Mouse (Mus musculus) heart, embryonic 13.5 days (tissue): ENCODE data around the gene Aup1. TPM values are rescaled to one million over a fixed set of nuclear protein-coding genes. Genes with fewer than 3 reads are reported as not detected.
A peak's percentile ranks its signal among the peaks of the same experiment; 100 is the strongest.

Experiments used
- ATAC-seq: fragments of 200-750 bp; cut with Nextera tagmentation; 2 replicates; pipeline ENCODE4 v1.8.0; 2017; ENCODE audit warnings: moderate TSS enrichment; ENCODE audit not compliant: insufficient number of reproducible peaks, low FRiP score, low TSS enrichment; ENCODE audit errors: extremely low read depth
- H3K27ac ChIP-seq: fragments of 300-500 bp; sonication (generic); replicated peaks from 2 replicates; pipeline ENCODE4 v1.5.1; 2015; ENCODE audit warnings: moderate library complexity, mild to moderate bottlenecking, inconsistent platforms
- H3K27me3 ChIP-seq: fragments of 300-500 bp; sonication (generic); replicated peaks from 2 replicates; pipeline ENCODE4 v1.6.1; 2015; ENCODE audit warnings: mild to moderate bottlenecking, inconsistent platforms
- H3K36me3 ChIP-seq: fragments of 300-500 bp; sonication (generic); 2 replicates; pipeline ENCODE4 v1.6.1; 2015; ENCODE audit warnings: mild to moderate bottlenecking, inconsistent platforms
- H3K4me1 ChIP-seq: fragments of 300-500 bp; sonication (generic); 2 replicates; pipeline ENCODE4 v1.6.1; 2015; ENCODE audit warnings: inconsistent platforms
- H3K4me2 ChIP-seq: fragments of 300-500 bp; sonication (generic); 2 replicates; pipeline ENCODE4 v1.6.1; 2015; ENCODE audit warnings: inconsistent platforms, mild to moderate bottlenecking, moderate library complexity
- H3K4me3 ChIP-seq: fragments of 300-500 bp; sonication (generic); 2 replicates; pipeline ENCODE4 v1.5.1; 2015; ENCODE audit warnings: moderate library complexity, mild to moderate bottlenecking, inconsistent platforms
- H3K9ac ChIP-seq: fragments of 300-500 bp; sonication (generic); 2 replicates; pipeline ENCODE4 v1.6.1; 2015; ENCODE audit warnings: inconsistent platforms, mild to moderate bottlenecking, moderate library complexity
- H3K9me3 ChIP-seq: fragments of 300-500 bp; sonication (generic); 2 replicates; pipeline ENCODE4 v1.6.1; 2016; ENCODE audit warnings: inconsistent platforms
- WGBS: fragments of 180-500 bp; shearing (Covaris S2); methylation state at CpG from one replicate; pipeline ENCODE4 v1.1.7; 2015; ENCODE audit warnings: mixed read lengths; 5-methylcytosine and 5-hydroxymethylcytosine counted together
- polyA plus RNA-seq: library from polyadenylated mRNA; unstranded; fragments of >200 nt; fragmentation: Nextera tagmentation; extraction: Ambion mirVana; gene quantifications from 2 replicates; pipeline ENCODE4 v1.2.1, GENCODE M21; 2015

Gene Aup1
- polyA plus RNA-seq, 1 experiment from 2014 or later = 120 TPM

- ATAC-seq = no peak
- Histone ChIP-seq H3K27me3 (peaks cover 100% of the 10 kb centered on the region), H3K4me3 (peak overlapping the region; percentile 43), H3K36me3 (no peaks in the 10 kb centered on the region), H3K9me3 (no peaks in the 10 kb centered on the region), H3K9ac (no peak overlapping the region), H3K4me2 (peak overlapping the region; percentile 47), H3K4me1 (peaks cover 28% of the 10 kb centered on the region), H3K27ac (no peak overlapping the region)
- WGBS = under 1% methylated on average over 55 of the region's 58 CpGs
These were observed 16.2 kb downstream of the Aup1 start for GRCm38 (mm10) chr6:83070311-83071219.

DNA sequence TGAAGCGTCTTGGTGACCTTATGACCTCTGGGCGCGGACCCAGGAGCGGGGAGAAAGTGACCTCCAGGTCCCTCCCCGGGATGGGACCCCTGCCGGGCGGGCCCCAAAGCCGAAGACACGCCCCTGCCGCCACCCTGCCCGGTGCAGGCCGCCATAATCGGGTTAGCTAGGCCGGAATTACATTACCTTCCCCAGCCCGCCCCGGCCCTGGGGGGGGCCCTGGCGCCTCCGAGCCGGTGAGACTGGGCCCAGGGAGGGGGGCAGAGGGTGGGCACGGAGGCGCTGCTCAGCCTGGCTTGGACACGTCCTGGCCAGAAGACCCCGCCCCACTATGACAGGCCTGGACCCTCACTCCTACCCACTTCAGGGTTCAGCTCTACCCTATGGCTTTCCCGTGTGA is 16.9 kb downstream of the Aup1 start:
- no peak overlapping the region for H3K27ac ChIP-seq
- H3K4me2 ChIP-seq = peak overlapping the region; percentile 20; the same call in 1 of the 2 replicates
- ATAC-seq = no peak
- no peaks in the 10 kb centered on the region for H3K36me3 ChIP-seq
- peaks cover 28% of the 10 kb centered on the region for H3K4me1 ChIP-seq
- 4% methylated on average over 24 of the region's 24 CpGs for WGBS
- H3K4me3 ChIP-seq = peak overlapping the region; percentile 43
- no peaks in the 10 kb centered on the region for H3K9me3 ChIP-seq
- H3K27me3 ChIP-seq = peaks cover 100% of the 10 kb centered on the region
- H3K9ac ChIP-seq = no peak overlapping the region

- WGBS = 12% methylated on average over 2 of the region's 2 CpGs
- H3K36me3 ChIP-seq = peaks cover 3% of the 10 kb centered on the region
- no peak overlapping the region for H3K27ac ChIP-seq
- peaks cover 25% of the 10 kb centered on the region for H3K4me1 ChIP-seq
- no peak overlapping the region for H3K9ac ChIP-seq
- H3K9me3 ChIP-seq = no peaks in the 10 kb centered on the region
- no peak overlapping the region for H3K4me3 ChIP-seq
- ATAC-seq = no peak
- H3K4me2 ChIP-seq = no peak overlapping the region
- H3K27me3 ChIP-seq = peaks cover 77% of the 10 kb centered on the region
These were observed 20.7 kb downstream of the Aup1 start for GRCm38 (mm10) chr6:83074979-83075378.

GRCm38 (mm10) chr6:83077630-83078323 is 23.5 kb downstream of the Aup1 start, which contains the start of gene Pcgf1:
Gene Pcgf1 (plus strand): TSS chr6:83077869.
- H3K36me3 ChIP-seq = peaks cover 29% of the 10 kb centered on the region
- H3K4me1 ChIP-seq = peaks cover 14% of the 10 kb centered on the region
- H3K9ac ChIP-seq = peak within 1 kb of the TSS; percentile 92
- H3K27me3 ChIP-seq = peaks cover 61% of the 10 kb centered on the region
- H3K27ac ChIP-seq = peak within 1 kb of the TSS; percentile 72
- H3K4me3 ChIP-seq = peak within 1 kb of the TSS; percentile 80
- WGBS = under 1% methylated on average over 54 of the region's 54 CpGs
- no peaks in the 10 kb centered on the region for H3K9me3 ChIP-seq
- peak within 1 kb of the TSS; percentile 100 for H3K4me2 ChIP-seq
- peak; percentile 84 for ATAC-seq

DNA sequence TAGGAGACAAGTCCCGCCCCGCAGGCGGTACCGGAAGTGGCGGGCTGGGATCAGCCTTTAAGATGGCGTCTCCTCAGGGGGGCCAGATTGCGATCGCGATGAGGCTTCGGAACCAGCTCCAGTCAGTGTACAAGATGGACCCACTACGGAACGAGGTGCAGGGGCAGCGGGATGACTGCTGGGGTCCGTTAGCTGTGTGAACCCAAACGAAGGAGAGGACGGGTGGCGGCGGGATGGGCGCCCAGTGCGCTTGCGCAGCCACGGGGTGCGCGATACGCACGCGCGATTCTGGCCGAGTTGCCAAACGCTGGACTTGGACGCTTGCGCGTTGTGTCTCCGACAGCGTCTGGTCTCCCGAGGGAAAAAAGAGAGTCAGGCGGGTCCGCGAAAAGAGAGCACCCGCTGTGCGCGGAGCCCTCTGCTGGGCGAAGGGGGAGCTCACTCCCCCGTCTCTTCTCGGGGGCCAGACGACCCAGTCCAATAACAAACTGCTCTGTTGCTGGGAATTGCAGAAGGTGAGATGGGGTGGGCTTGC is 24.1 kb downstream of the Aup1 start:
- Histone ChIP-seq H3K27ac (peak overlapping the region; percentile 72), H3K27me3 (peaks cover 61% of the 10 kb centered on the region), H3K4me3 (peak overlapping the region; percentile 80), H3K9me3 (no peaks in the 10 kb centered on the region), H3K9ac (peak overlapping the region; percentile 92), H3K4me1 (peaks cover 14% of the 10 kb centered on the region), H3K36me3 (peaks cover 29% of the 10 kb centered on the region), H3K4me2 (peak overlapping the region; percentile 100)
- ATAC-seq = peak; percentile 84
- 0% methylated on average over 46 of the region's 46 CpGs for WGBS

GRCm38 (mm10) chr6:83080210-83080609 is 25.9 kb downstream of the Aup1 start:
- peaks cover 29% of the 10 kb centered on the region for H3K36me3 ChIP-seq
- H3K4me2 ChIP-seq = no peak overlapping the region
- peaks cover 61% of the 10 kb centered on the region for H3K27me3 ChIP-seq
- H3K4me1 ChIP-seq = peaks cover 14% of the 10 kb centered on the region
- no peak for ATAC-seq
- no peak overlapping the region for H3K4me3 ChIP-seq
- no peaks in the 10 kb centered on the region for H3K9me3 ChIP-seq
- H3K9ac ChIP-seq = no peak overlapping the region
- 91% methylated on average over 5 of the region's 5 CpGs for WGBS
- H3K27ac ChIP-seq = no peak overlapping the region

- no peak for ATAC-seq
- peaks cover 31% of the 10 kb centered on the region for H3K4me1 ChIP-seq
- H3K9me3 ChIP-seq = no peaks in the 10 kb centered on the region
- H3K4me3 ChIP-seq = no peak overlapping the region
- peaks cover 29% of the 10 kb centered on the region for H3K36me3 ChIP-seq
- H3K4me2 ChIP-seq = no peak overlapping the region
- H3K9ac ChIP-seq = no peak overlapping the region
- H3K27ac ChIP-seq = no peak overlapping the region
- H3K27me3 ChIP-seq = peaks cover 69% of the 10 kb centered on the region
- WGBS = 15% methylated on average over 5 of the region's 5 CpGs
These were observed 29.2 kb downstream of the Aup1 start for GRCm38 (mm10) chr6:83083497-83083896.

- Histone ChIP-seq H3K4me2 (no peak overlapping the region), H3K27ac (no peak overlapping the region), H3K27me3 (peaks cover 79% of the 10 kb centered on the region), H3K9ac (no peak overlapping the region), H3K4me3 (no peak overlapping the region), H3K4me1 (peaks cover 22% of the 10 kb centered on the region), H3K9me3 (no peaks in the 10 kb centered on the region), H3K36me3 (peaks cover 29% of the 10 kb centered on the region)
- WGBS = 10% methylated on average over 6 of the region's 6 CpGs
- no peak for ATAC-seq
These were observed 30.2 kb downstream of the Aup1 start for GRCm38 (mm10) chr6:83084477-83084876.

- H3K9ac ChIP-seq = peak within 1 kb of the TSS; percentile 66
- peaks cover 12% of the 10 kb centered on the region for H3K36me3 ChIP-seq
- WGBS = 2% methylated on average over 33 of the region's 42 CpGs
- no peak within 1 kb of the TSS for H3K27ac ChIP-seq
- peak within 1 kb of the TSS; percentile 73 for H3K4me2 ChIP-seq
- peak within 1 kb of the TSS; percentile 48 for H3K4me3 ChIP-seq
- H3K4me1 ChIP-seq = peaks cover 20% of the 10 kb centered on the region
- H3K27me3 ChIP-seq = peaks cover 98% of the 10 kb centered on the region
- no peaks in the 10 kb centered on the region for H3K9me3 ChIP-seq
- ATAC-seq = no peak
These were observed 32.1 kb downstream of the Aup1 start, which contains the start of gene Lbx2 for GRCm38 (mm10) chr6:83086121-83087035. Gene Lbx2 (plus strand): TSS chr6:83086367.

- no peak for ATAC-seq
- Histone ChIP-seq H3K4me1 (peaks cover 23% of the 10 kb centered on the region), H3K9ac (peak overlapping the region; percentile 66), H3K27me3 (peaks cover 96% of the 10 kb centered on the region), H3K36me3 (peaks cover 2% of the 10 kb centered on the region), H3K4me3 (peak overlapping the region; percentile 48), H3K4me2 (peak overlapping the region; percentile 73), H3K27ac (no peak overlapping the region), H3K9me3 (no peaks in the 10 kb centered on the region)
- WGBS = 1% methylated on average over 47 of the region's 47 CpGs
These were observed 33.0 kb downstream of the Aup1 start for GRCm38 (mm10) chr6:83087205-83087925.
